Mouse (Mus musculus) megakaryocyte, embryonic 14.5 days (primary cell): ENCODE data around the gene Pam16.

Source experiments
- FLI1 ChIP-seq: IDR thresholded peaks from 2 replicates; pipeline ENCODE4 v1.6.1; 2012; ENCODE audit warnings: low read length, inconsistent platforms, mixed read lengths
- GATA1 ChIP-seq: IDR thresholded peaks from 3 replicates; pipeline ENCODE4 v1.6.1; 2012; ENCODE audit warnings: mixed read lengths, low read length, inconsistent platforms, borderline replicate concordance

GRCm38 (mm10) chr16:4598041-4598440, 26.7 kb downstream of the Pam16 start:
- TF ChIP-seq FLI1 (no peak), GATA1 (no peak)
